Mouse (Mus musculus) adrenal gland, postnatal 36 days (tissue): ENCODE results near the gene Mta1. TPM values are rescaled to one million over a fixed set of nuclear protein-coding genes. Genes with fewer than 3 reads are reported as not detected.

Experiments used
- DNase-seq, 2 experiments: peaks; one replicate each; pipeline ENCODE4 v3.0.0; 2021; ENCODE audit warnings: mixed read lengths in 1 of 2
- total RNA-seq, 2 experiments: library from RNA; stranded (reverse); gene quantifications; 2 replicates each; pipeline ENCODE4 v1.2.3; 2021

The Mta1 gene
- total RNA-seq, 2 experiments from 2014 or later = 76.8 to 99.8 TPM

- no peak for DNase-seq
Measured at GRCm38 (mm10) chr12:113149341-113149740, 51.3 kb downstream of the Mta1 start.

GRCm38 (mm10) chr12:113149896-113150295, 51.8 kb downstream of the Mta1 start:
- DNase-seq = no peak

- no peak for DNase-seq
Measured at GRCm38 (mm10) chr12:113150591-113150990, 52.5 kb downstream of the Mta1 start.

GRCm38 (mm10) chr12:113151046-113151445, 53.0 kb downstream of the Mta1 start:
- DNase-seq = no peak

GRCm38 (mm10) chr12:113151661-113152271, 53.7 kb downstream of the Mta1 start:
- no peak for DNase-seq

- DNase-seq = no peak
Measured at GRCm38 (mm10) chr12:113152272-113152661, 54.2 kb downstream of the Mta1 start.

- DNase-seq = no peak
Measured at GRCm38 (mm10) chr12:113152991-113153525, 55.0 kb downstream of the Mta1 start.

GRCm38 (mm10) chr12:113153971-113154370, 55.9 kb downstream of the Mta1 start:
- no peak for DNase-seq

GRCm38 (mm10) chr12:113154747-113155075, 56.6 kb downstream of the Mta1 start:
- DNase-seq = no peak

GRCm38 (mm10) chr12:113155076-113155771, 57.1 kb downstream of the Mta1 start:
- peak; percentile 60 to 63 for DNase-seq

- DNase-seq = peak; percentile 100
Measured at GRCm38 (mm10) chr12:113155887-113156539, 57.9 kb downstream of the Mta1 start, which contains the start of gene Tedc1. Gene Tedc1 (plus strand): TSS chr12:113156421.

- DNase-seq = no peak
Measured at GRCm38 (mm10) chr12:113156540-113156929, 58.5 kb downstream of the Mta1 start.

GRCm38 (mm10) chr12:113157002-113157401, 58.9 kb downstream of the Mta1 start:
- no peak for DNase-seq

GRCm38 (mm10) chr12:113157521-113157920, 59.4 kb downstream of the Mta1 start:
- DNase-seq = no peak

GRCm38 (mm10) chr12:113157971-113158370, 59.9 kb downstream of the Mta1 start:
- no peak for DNase-seq

- no peak for DNase-seq
Measured at GRCm38 (mm10) chr12:113163561-113164006, 65.5 kb downstream of the Mta1 start.

GRCm38 (mm10) chr12:113168031-113168536, 70.0 kb downstream of the Mta1 start:
- no peak for DNase-seq

- DNase-seq = no peak
Measured at GRCm38 (mm10) chr12:113176960-113177725, 79.1 kb downstream of the Mta1 start.

GRCm38 (mm10) chr12:113181020-113181419, 82.9 kb downstream of the Mta1 start:
- peak; percentile 61 to 68 for DNase-seq

- peak; percentile 24 to 30 for DNase-seq
Measured at GRCm38 (mm10) chr12:113184945-113185344, 86.9 kb downstream of the Mta1 start.

- peak; percentile 47 to 64 for DNase-seq
Measured at GRCm38 (mm10) chr12:113185442-113186291, 87.6 kb downstream of the Mta1 start, which contains the start of gene Tmem121. Gene Tmem121 (plus strand): TSS chr12:113185930.
